In genomic region chr2:152740490-152740889, GRCm38 (mm10) we compare ENCODE assay signal across 11 mouse cellular contexts. TPM values are rescaled to one million over a fixed set of nuclear protein-coding genes. Genes with fewer than 3 reads are reported as not detected.
DNase-seq lines count a peak whose midpoint lies in the region; ATAC-seq and TF ChIP-seq lines count a peak whose summit lies in the region.
"Had no signal": no experiment of that assay in that cellular context is flagged by ENCODE, and none has a peak within 500 bp of the region (broad histone marks: within the 10 kb centered on the region; RNA-seq: fewer than 3 reads in every experiment).

No protein-coding gene starts in this region.

- H3K36me3 ChIP-seq in heart, embryonic 11.5 days (ENCODE audit: control insufficient read depth, insufficient read depth, low read length): no peaks in the 10 kb centered on the region
- H3K36me3 ChIP-seq in lung, embryonic 15.5 days: no peaks in the 10 kb centered on the region
- 0 out of 2 replicates have a peak, but pooled peaks cover 3% of the 10 kb centered on the region for H3K36me3 ChIP-seq in intestine, embryonic 14.5 days (ENCODE audit: control insufficient read depth, insufficient read depth, low read length)
- H3K36me3 ChIP-seq in liver, postnatal 0 days (replicated peaks; ENCODE audit: insufficient read depth, low read length): no peaks in the 10 kb centered on the region
- H3K36me3 ChIP-seq: hindbrain, embryonic 15.5 days; neural tube, embryonic 13.5 days had no signal

- H3K4me2 ChIP-seq in heart, embryonic 11.5 days: no peak overlapping the region
- H3K4me2 ChIP-seq in lung, embryonic 15.5 days: no peak overlapping the region
- H3K4me2 ChIP-seq in intestine, embryonic 14.5 days (ENCODE audit: low read length): no peak overlapping the region
- H3K4me2 ChIP-seq in liver, postnatal 0 days (ENCODE audit: low read depth, low read length): no peak overlapping the region

- H3K27ac ChIP-seq in heart, embryonic 11.5 days (ENCODE audit: low read depth, low read length): peak overlapping the region; percentile 96; the same call in 1 of the 2 replicates
- peak overlapping the region; percentile 96 for H3K27ac ChIP-seq in lung, embryonic 15.5 days
- H3K27ac ChIP-seq in intestine, embryonic 14.5 days (ENCODE audit: low read depth): peak overlapping the region; percentile 99
- H3K27ac ChIP-seq in liver, postnatal 0 days (ENCODE audit: low read depth): peak overlapping the region; percentile 89

- no peaks in the 10 kb centered on the region for H3K27me3 ChIP-seq in heart, embryonic 11.5 days (ENCODE audit: control insufficient read depth, insufficient read depth, low read length)
- H3K27me3 ChIP-seq in lung, embryonic 15.5 days: no peaks in the 10 kb centered on the region
- H3K27me3 ChIP-seq in intestine, embryonic 14.5 days (replicated peaks; ENCODE audit: control insufficient read depth, insufficient read depth, low read length): no peaks in the 10 kb centered on the region
- no peaks in the 10 kb centered on the region for H3K27me3 ChIP-seq in liver, postnatal 0 days (ENCODE audit: insufficient read depth, low read length)
- H3K27me3 ChIP-seq: hindbrain, embryonic 15.5 days; neural tube, embryonic 13.5 days had no signal

- H3K4me1 ChIP-seq in heart, embryonic 11.5 days (ENCODE audit: control insufficient read depth, insufficient read depth, low read length): peaks cover 36% of the 10 kb centered on the region
- peaks cover 50% of the 10 kb centered on the region for H3K4me1 ChIP-seq in lung, embryonic 15.5 days
- peaks cover 45% of the 10 kb centered on the region for H3K4me1 ChIP-seq in intestine, embryonic 14.5 days (replicated peaks; ENCODE audit: control insufficient read depth, insufficient read depth, low read length)
- H3K4me1 ChIP-seq in liver, postnatal 0 days (ENCODE audit: insufficient read depth): peaks cover 52% of the 10 kb centered on the region

- no peak for DNase-seq in heart, adult 9 months (ENCODE audit: low spot score in 2 of 2)
- DNase-seq in lung, postnatal 10 days: no peak
- no peak for DNase-seq in intestine, embryonic 14.5 days (ENCODE audit: low spot score)
- no peak for DNase-seq in liver, postnatal 0 days
- DNase-seq in ovary, adult 18-20 months (ENCODE audit: low spot score): no peak
- no peak for DNase-seq in layer of hippocampus, postnatal 36 days
- DNase-seq: right cerebral cortex, postnatal 4 days had no signal

- WGBS in heart, embryonic 11.5 days (ENCODE audit: insufficient replicate concordance): 70% methylated on average over 5 of the region's 5 CpGs
- 64% methylated on average over 5 of the region's 5 CpGs for WGBS in lung, embryonic 15.5 days
- 60% methylated on average over 5 of the region's 5 CpGs for WGBS in intestine, embryonic 14.5 days
- WGBS in liver, postnatal 0 days (ENCODE audit: insufficient replicate concordance): 69% methylated on average over 5 of the region's 5 CpGs

- no peak for TF ChIP-seq CTCF in liver, postnatal 0 days (IDR thresholded peaks at IDR 0.05; ENCODE audit: low read depth)

- H3K4me3 ChIP-seq in heart, embryonic 11.5 days (ENCODE audit: low read depth, low read length): no peak overlapping the region
- H3K4me3 ChIP-seq in lung, embryonic 15.5 days: no peak overlapping the region
- no peak overlapping the region for H3K4me3 ChIP-seq in intestine, embryonic 14.5 days (ENCODE audit: low read depth, low read length)
- no peak overlapping the region for H3K4me3 ChIP-seq in liver, postnatal 0 days (ENCODE audit: low read depth, low read length)
- H3K4me3 ChIP-seq: hindbrain, embryonic 15.5 days; neural tube, embryonic 13.5 days had no signal

- ATAC-seq in heart, embryonic 11.5 days (replicated peaks; ENCODE audit: insufficient number of reproducible peaks, low FRiP score, low TSS enrichment): no peak
- no peak for ATAC-seq in lung, embryonic 15.5 days (ENCODE audit: borderline replicate concordance, extremely low read depth, low FRiP score, low TSS enrichment)
- ATAC-seq in intestine, embryonic 14.5 days (replicated peaks; ENCODE audit: low FRiP score, low TSS enrichment, low read depth): no peak
- no peak for ATAC-seq in liver, postnatal 0 days

- no peaks in the 10 kb centered on the region for H3K9me3 ChIP-seq in heart, embryonic 11.5 days (replicated peaks; ENCODE audit: control insufficient read depth, low read length)
- H3K9me3 ChIP-seq in lung, embryonic 15.5 days: no peaks in the 10 kb centered on the region
- H3K9me3 ChIP-seq in intestine, embryonic 14.5 days (ENCODE audit: control insufficient read depth, low read length): no peaks in the 10 kb centered on the region
- H3K9me3 ChIP-seq in liver, postnatal 0 days (ENCODE audit: low read length): no peaks in the 10 kb centered on the region
- H3K9me3 ChIP-seq: hindbrain, embryonic 15.5 days; neural tube, embryonic 13.5 days had no signal

- H3K9ac ChIP-seq in heart, embryonic 11.5 days (ENCODE audit: low read depth, low read length): no peak overlapping the region
- no peak overlapping the region for H3K9ac ChIP-seq in lung, embryonic 15.5 days
- no peak overlapping the region for H3K9ac ChIP-seq in intestine, embryonic 14.5 days (ENCODE audit: low read length)
- no peak overlapping the region; the same call in 1 of the 2 replicates for H3K9ac ChIP-seq in liver, postnatal 0 days (replicated peaks)
- H3K9ac ChIP-seq: hindbrain, embryonic 15.5 days had no signal

- no peak for TF ChIP-seq EP300 in liver, postnatal 0 days (IDR thresholded peaks at IDR 0.05; ENCODE audit: low read depth)

RNA-seq across cellular contexts. Expression of gene Id1, which starts 4.4 kb away (rescaled TPM):
- polyA plus RNA-seq in heart, embryonic 11.5 days (2014; fragmentation: Nextera tagmentation; extraction: Ambion mirVana): 95.3 and 98.1 TPM in 2 replicates
- polyA plus RNA-seq in lung, embryonic 15.5 days (2015; fragmentation: Nextera tagmentation; extraction: Ambion mirVana): 134 and 143 TPM in 2 replicates
- polyA plus RNA-seq in intestine, embryonic 14.5 days (2014; fragmentation: Nextera tagmentation; extraction: Ambion mirVana): 101 and 109 TPM in 2 replicates
- 39.7 and 40.4 TPM in 2 replicates for polyA plus RNA-seq in liver, postnatal 0 days (2015; fragmentation: Nextera tagmentation; extraction: Ambion mirVana)
- 10 to 100 TPM; 15.3 to 19.8 TPM for total RNA-seq in layer of hippocampus, postnatal 36 days (2021)

RNA-seq across cellular contexts. Expression of gene Cox4i2, which starts 13.5 kb away (rescaled TPM):
- polyA plus RNA-seq in heart, embryonic 11.5 days (2014; fragmentation: Nextera tagmentation; extraction: Ambion mirVana): 22.4 and 22.5 TPM in 2 replicates
- 74.8 and 81.0 TPM in 2 replicates for polyA plus RNA-seq in lung, embryonic 15.5 days (2015; fragmentation: Nextera tagmentation; extraction: Ambion mirVana)
- 11.0 and 13.1 TPM in 2 replicates for polyA plus RNA-seq in intestine, embryonic 14.5 days (2014; fragmentation: Nextera tagmentation; extraction: Ambion mirVana)
- 0.56 and 1.0 TPM in 2 replicates for polyA plus RNA-seq in liver, postnatal 0 days (2015; fragmentation: Nextera tagmentation; extraction: Ambion mirVana)
- 1 to 10 TPM; 1.7 to 2.7 TPM for total RNA-seq in layer of hippocampus, postnatal 36 days (2021)

RNA-seq across cellular contexts. Expression of gene Mcts2, which starts 53.7 kb away (rescaled TPM):
- 22.2 and 29.2 TPM in 2 replicates for polyA plus RNA-seq in heart, embryonic 11.5 days (2014; fragmentation: Nextera tagmentation; extraction: Ambion mirVana)
- polyA plus RNA-seq in lung, embryonic 15.5 days (2015; fragmentation: Nextera tagmentation; extraction: Ambion mirVana): 27.1 and 28.5 TPM in 2 replicates
- 32.8 and 34.0 TPM in 2 replicates for polyA plus RNA-seq in intestine, embryonic 14.5 days (2014; fragmentation: Nextera tagmentation; extraction: Ambion mirVana)
- polyA plus RNA-seq in liver, postnatal 0 days (2015; fragmentation: Nextera tagmentation; extraction: Ambion mirVana): 12.8 TPM in 2 replicates
- 10 to 100 TPM; 19.7 to 22.9 TPM for total RNA-seq in layer of hippocampus, postnatal 36 days (2021)
